Mouse (Mus musculus) spleen, adult 2 months (tissue): ENCODE results near the gene Pde2a.

Source experiments
- CTCF ChIP-seq: fragments of 200-500 bp; IDR thresholded peaks from 2 replicates; pipeline ENCODE4 v1.5.1; 2011; ENCODE audit warnings: mild to moderate bottlenecking, inconsistent platforms; ENCODE audit not compliant: insufficient read depth, insufficient read length, insufficient replicate concordance; ENCODE audit errors: extremely low read depth
- POLR2A ChIP-seq: fragments of 200-500 bp; IDR thresholded peaks from 2 replicates; pipeline ENCODE4 v1.6.1; 2011; ENCODE audit warnings: low read depth, low read length, inconsistent platforms

DNA sequence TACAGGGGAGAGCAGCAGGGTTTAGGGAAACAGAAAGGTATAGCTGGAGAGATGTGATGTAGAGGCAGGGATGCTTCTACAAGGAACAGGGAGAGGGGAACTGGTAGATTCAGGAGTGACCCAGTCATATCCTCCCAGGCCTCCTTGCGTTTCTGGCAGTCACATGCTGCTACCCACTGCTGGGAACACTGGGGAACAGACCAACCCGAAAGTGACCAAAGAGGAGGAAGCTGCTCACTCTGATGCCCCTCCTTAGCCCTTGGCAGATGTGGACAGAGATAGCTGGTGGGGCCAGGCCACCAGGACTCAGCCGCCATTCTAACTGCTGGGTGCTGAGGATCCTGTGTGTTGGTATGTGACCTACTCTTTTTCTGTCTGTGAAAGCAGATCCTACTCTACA, 37.7 kb upstream of the Pde2a start:
- no peak for TF ChIP-seq POLR2A
- no peak for TF ChIP-seq CTCF
